Comparison of ENCODE assay signal across 8 mouse cellular contexts in the genomic region with DNA sequence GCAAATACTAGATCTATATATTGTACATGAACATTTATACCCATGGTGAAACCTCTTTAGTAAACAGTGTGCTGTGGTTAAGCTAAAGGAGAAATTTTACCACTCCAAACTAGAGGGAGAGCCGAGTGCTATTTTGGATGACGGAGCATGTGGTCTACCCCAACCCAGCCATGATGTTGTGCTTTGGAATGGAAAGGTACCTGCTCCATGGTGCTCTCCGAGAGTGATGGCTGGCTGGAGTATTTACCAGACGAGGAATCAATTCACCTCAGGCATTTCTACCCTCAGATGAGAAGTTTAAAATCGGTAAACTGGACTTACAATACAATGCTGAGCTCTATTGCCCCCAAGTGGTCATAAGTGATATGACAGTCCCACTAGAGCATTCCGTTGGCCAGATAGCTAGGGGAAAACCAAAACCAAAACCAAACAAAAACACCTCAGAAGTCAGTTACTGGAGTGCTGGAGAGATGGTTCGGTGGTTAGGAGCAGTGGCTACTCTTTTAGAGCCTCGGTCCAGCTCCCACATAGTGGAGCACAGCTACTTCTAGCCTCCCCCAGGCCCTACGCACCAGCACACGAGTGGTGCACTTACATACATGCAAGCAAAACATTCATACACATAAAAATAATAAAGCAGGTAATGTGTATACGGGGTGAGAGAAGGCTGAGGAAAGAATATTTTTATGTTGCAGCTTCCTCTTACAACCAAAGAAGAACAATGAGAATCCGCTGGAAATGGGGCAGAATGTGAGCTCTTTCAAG.
DNase-seq lines count a peak whose midpoint lies in the region; ATAC-seq and TF ChIP-seq lines count a peak whose summit lies in the region.

No protein-coding gene starts in this region.

- DNase-seq in liver, adult 2 months (ENCODE audit: extremely low read depth, low read depth, low spot score): peak; percentile 61
- no peak for DNase-seq in liver
- peak; percentile 79 for DNase-seq in embryo, embryonic 10 days (ENCODE audit: low spot score)
- DNase-seq in left cerebral cortex, postnatal 36 days (ENCODE audit: low spot score in 2 of 2): peak; percentile 26 to 35
- DNase-seq in thymus, postnatal 0 days (ENCODE audit: low spot score): peak; percentile 49

- no peak for TF ChIP-seq POLR2A in liver, adult 2 months (IDR thresholded peaks at IDR 0.05; ENCODE audit: extremely low read depth, insufficient read depth, low read length)

- H3K4me1 ChIP-seq in liver, adult 2 months (ENCODE audit: control insufficient read depth, insufficient read depth, low read length): peaks cover 3% of the 10 kb centered on the region; the same call in 1 of the 2 replicates
- H3K4me1 ChIP-seq in hindbrain, embryonic 16.5 days (ENCODE audit: control insufficient read depth, insufficient read depth, low read depth, low read length): no peaks in the 10 kb centered on the region

- peak overlapping the region; percentile 15; the same call in 1 of the 2 replicates for H3K4me3 ChIP-seq in liver, adult 2 months (ENCODE audit: insufficient read depth, low read depth, low read length)
- no peak overlapping the region for H3K4me3 ChIP-seq in hindbrain, embryonic 16.5 days (ENCODE audit: low read length)

- no peak overlapping the region for H3K4me2 ChIP-seq in hindbrain, embryonic 16.5 days (ENCODE audit: low read length)

- peak; percentile 29; the same call in 1 of the 2 replicates for TF ChIP-seq CTCF in liver, adult 2 months (IDR thresholded peaks at IDR 0.05; ENCODE audit: low read depth, low read length)

- ATAC-seq in activated CD4-positive, CD25-positive, alpha-beta regulatory T cell, adult 4 months: peak; percentile 92
- ATAC-seq in hindbrain, embryonic 16.5 days: peak; percentile 50; the same call in 1 of the 2 replicates
- 0 out of 2 replicates have a peak, but pooled peaks have one; percentile 44 for ATAC-seq in monocyte, adult 5-6 weeks (replicated peaks; ENCODE audit: insufficient number of reproducible peaks, low FRiP score, low TSS enrichment, poor library complexity, severe bottlenecking)

- H3K9me3 ChIP-seq in hindbrain, embryonic 16.5 days (ENCODE audit: control insufficient read depth, low read length): no peaks in the 10 kb centered on the region

- no peaks in the 10 kb centered on the region for H3K36me3 ChIP-seq in liver, adult 2 months (ENCODE audit: control insufficient read depth, insufficient read depth, low read length)
- H3K36me3 ChIP-seq in hindbrain, embryonic 16.5 days (ENCODE audit: control insufficient read depth, insufficient read depth, low read length): peaks cover 6% of the 10 kb centered on the region; the same call in 1 of the 2 replicates

- 43% methylated on average over 12 of the region's 12 CpGs for WGBS in liver, adult 2 months
- 58% methylated on average over 12 of the region's 12 CpGs for WGBS in hindbrain, embryonic 16.5 days

- no peaks in the 10 kb centered on the region for H3K79me2 ChIP-seq in liver, adult 2 months (ENCODE audit: control insufficient read depth, insufficient read depth, low read length)

- no peaks in the 10 kb centered on the region for H3K27me3 ChIP-seq in liver, adult 2 months (ENCODE audit: control insufficient read depth, insufficient read depth, low read length)
- H3K27me3 ChIP-seq in hindbrain, embryonic 16.5 days (replicated peaks; ENCODE audit: control insufficient read depth, insufficient read depth, low read length): no peaks in the 10 kb centered on the region

- no peak overlapping the region for H3K9ac ChIP-seq in liver, adult 2 months (ENCODE audit: low read depth, low read length)
- H3K9ac ChIP-seq in hindbrain, embryonic 16.5 days (ENCODE audit: low read depth, low read length): no peak overlapping the region

- intact Hi-C loops in left cerebral cortex, postnatal 36 days (cut with DNase I): loop anchor here (1.0 to 10.0 kb wide), 5 partner anchors 156 to 566 kb away; partner anchors contain the start of genes Hs3st2 and Igsf6

- H3K27ac ChIP-seq in liver, adult 2 months (replicated peaks; ENCODE audit: insufficient read depth, low read depth, low read length): no peak overlapping the region
- no peak overlapping the region for H3K27ac ChIP-seq in hindbrain, embryonic 16.5 days (ENCODE audit: low read depth, low read length)
